Mouse (Mus musculus): ENCODE measurements around the gene Il20.

GRCm38 (mm10) chr1:130864238-130864637 is 47.0 kb downstream of the Il20 start:
- TF ChIP-seq CTCF (conservative IDR thresholded peaks at IDR 0.05; ENCODE audit: low read length) (no peak), POU5F1 (IDR thresholded peaks at IDR 0.05; ENCODE audit: borderline replicate concordance, low read length) (no peak)

Data from E14TG2a.4 (cell line).